In genomic region chr5:150219457-150219856, GRCm38 (mm10) we compare ENCODE assay signal across 24 mouse cellular contexts.
"Had no signal": no experiment of that assay in that cellular context is flagged by ENCODE, and none has a peak within 500 bp of the region (broad histone marks: within the 10 kb centered on the region; RNA-seq: fewer than 3 reads in every experiment).

No protein-coding gene starts in this region.

- H3K4me3 ChIP-seq: heart, adult 2 months; heart, embryonic 13.5 days; heart, embryonic 15.5 days; hindbrain, embryonic 13.5 days; hindbrain, embryonic 15.5 days; kidney, embryonic 15.5 days; limb, embryonic 13.5 days; limb, embryonic 15.5 days; liver, embryonic 13.5 days; liver, embryonic 15.5 days had no signal

- H3K4me1 ChIP-seq: heart, embryonic 15.5 days; hindbrain, embryonic 13.5 days; hindbrain, embryonic 15.5 days; kidney, embryonic 15.5 days; limb, embryonic 13.5 days; limb, embryonic 15.5 days; liver, embryonic 13.5 days had no signal

- H3K27ac ChIP-seq: heart, adult 2 months; heart, embryonic 13.5 days; heart, embryonic 15.5 days; hindbrain, embryonic 13.5 days; hindbrain, embryonic 15.5 days; hindbrain, postnatal 0 days; kidney, embryonic 15.5 days; kidney, postnatal 0 days; limb, embryonic 13.5 days; limb, embryonic 15.5 days; liver, embryonic 13.5 days; liver, embryonic 15.5 days had no signal

- DNase-seq: gastrocnemius, postnatal 14 days; gastrocnemius, postnatal 36 days; heart, adult 2 months; heart, postnatal 14 days; heart, postnatal 36 days; kidney, adult 11 months; kidney, adult 2 months; kidney, adult 9 months; kidney, postnatal 14 days; kidney, postnatal 36 days; layer of hippocampus, adult 9-11 months; layer of hippocampus, postnatal 36 days; left cerebral cortex, postnatal 4 days; liver, embryonic 13.5 days had no signal
